Mouse (Mus musculus) midbrain, embryonic 12.5 days (tissue): ENCODE data around the gene Zfp697. TPM values are rescaled to one million over a fixed set of nuclear protein-coding genes. Genes with fewer than 3 reads are reported as not detected.
"Not testable (repeated sequence)": the region's sequence is repeated elsewhere in the genome, so short reads cannot be mapped to it uniquely, and the experiment has no call there.

ENCODE experiments used
- ATAC-seq: fragments of 200-750 bp; cut with Nextera tagmentation; 2 replicates; pipeline ENCODE4 v1.8.0; 2017; ENCODE audit warnings: low read depth, moderate TSS enrichment, moderate library complexity; ENCODE audit not compliant: low FRiP score
- H3K27ac ChIP-seq: fragments of 300-500 bp; sonication (generic); replicated peaks from 2 replicates; pipeline ENCODE4 v1.5.1; 2016; ENCODE audit warnings: mild to moderate bottlenecking
- H3K27me3 ChIP-seq: fragments of 300-500 bp; sonication (generic); 2 replicates; pipeline ENCODE4 v1.6.1; 2016; ENCODE audit warnings: mild to moderate bottlenecking
- H3K36me3 ChIP-seq: fragments of 300-500 bp; sonication (generic); 2 replicates; pipeline ENCODE4 v1.6.1; 2016
- H3K4me1 ChIP-seq: fragments of 300-500 bp; sonication (generic); 2 replicates; pipeline ENCODE4 v1.6.1; 2016
- H3K4me2 ChIP-seq: fragments of 300-500 bp; sonication (generic); replicated peaks from 2 replicates; pipeline ENCODE4 v1.6.1; 2016; ENCODE audit warnings: mild to moderate bottlenecking, moderate library complexity
- H3K4me3 ChIP-seq: fragments of 300-500 bp; sonication (generic); 2 replicates; pipeline ENCODE4 v1.5.1; 2016; ENCODE audit warnings: mild to moderate bottlenecking
- H3K9ac ChIP-seq: fragments of 300-500 bp; sonication (generic); replicated peaks from 2 replicates; pipeline ENCODE4 v1.6.1; 2016; ENCODE audit warnings: mild to moderate bottlenecking, moderate library complexity
- H3K9me3 ChIP-seq: fragments of 300-500 bp; sonication (generic); 2 replicates; pipeline ENCODE4 v1.6.1; 2016; ENCODE audit warnings: mild to moderate bottlenecking
- WGBS: fragments of 180-500 bp; shearing (Covaris S2); methylation state at CpG from one replicate; pipeline ENCODE4 v1.1.7; 2016; 5-methylcytosine and 5-hydroxymethylcytosine counted together
- polyA plus RNA-seq: library from polyadenylated mRNA; unstranded; fragments of >200 nt; fragmentation: Nextera tagmentation; extraction: Ambion mirVana; gene quantifications from 2 replicates; pipeline ENCODE4 v1.2.1, GENCODE M21; 2016

Gene Zfp697
- polyA plus RNA-seq, 1 experiment from 2014 or later = 9.9 TPM

GRCm38 (mm10) chr3:98616786-98617185 is 234.5 kb downstream of the Zfp697 start:
- not testable (repeated sequence) for ATAC-seq

DNA sequence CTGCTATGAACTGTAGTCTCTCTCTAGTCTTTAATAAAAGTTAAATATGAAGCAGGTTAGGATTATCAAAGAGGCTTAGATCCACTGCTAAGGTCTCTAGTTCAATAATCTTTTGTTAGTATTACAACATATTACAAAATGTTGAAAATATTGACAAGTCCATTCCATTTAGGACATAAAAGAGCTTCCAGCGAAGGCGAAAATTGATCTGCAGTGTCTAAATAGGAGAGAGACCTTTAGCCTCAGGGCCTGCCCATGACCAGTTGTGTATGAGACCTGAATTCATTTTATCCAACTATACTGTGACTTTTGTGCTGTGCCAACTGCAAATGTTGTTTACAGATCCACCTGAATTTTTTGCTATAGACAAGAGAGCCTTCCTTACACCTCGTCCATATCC is 247.4 kb downstream of the Zfp697 start:
- H3K4me3 ChIP-seq = no peak overlapping the region
- no peaks in the 10 kb centered on the region for H3K9me3 ChIP-seq
- H3K27ac ChIP-seq = no peak overlapping the region
- no peaks in the 10 kb centered on the region for H3K27me3 ChIP-seq
- no peak for ATAC-seq
- H3K9ac ChIP-seq = no peak overlapping the region
- H3K4me2 ChIP-seq = no peak overlapping the region
- 86% methylated on average over 3 of the region's 3 CpGs for WGBS
- H3K4me1 ChIP-seq = no peaks in the 10 kb centered on the region
- no peaks in the 10 kb centered on the region for H3K36me3 ChIP-seq

More at GRCm38 (mm10) chr3:98616786-98617185, 234.5 kb downstream of the Zfp697 start:
- not testable (repeated sequence) for H3K4me2 ChIP-seq, H3K4me1 ChIP-seq, H3K27me3 ChIP-seq, H3K36me3 ChIP-seq, H3K4me3 ChIP-seq, H3K27ac ChIP-seq, H3K9ac ChIP-seq, H3K9me3 ChIP-seq
- WGBS = 67% methylated on average over 1 of the region's 1 CpGs

DNA sequence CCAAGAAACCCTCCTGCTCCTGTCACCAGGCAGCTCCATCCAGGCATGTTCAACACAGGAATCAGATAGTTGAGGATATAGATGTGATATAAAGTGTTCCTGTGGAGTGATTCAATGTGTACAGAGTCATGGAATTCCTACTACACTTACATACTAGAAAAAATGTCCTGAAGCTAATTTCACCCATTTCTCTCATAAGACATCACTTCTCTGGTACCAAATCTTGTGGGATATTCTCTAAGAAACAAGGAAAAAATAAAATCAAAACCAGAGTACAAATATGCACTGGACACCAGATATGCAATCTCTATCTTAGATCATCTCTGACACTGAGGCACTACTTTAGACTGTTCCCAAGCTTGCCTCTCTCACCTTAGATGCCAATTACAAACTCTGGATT is 247.9 kb downstream of the Zfp697 start, which contains the start of gene Hsd3b5:
Gene Hsd3b5, minus strand, starts transcription at position 101 of the 400 bp plus-strand sequence.
- Histone ChIP-seq H3K27me3 (no peaks in the 10 kb centered on the region), H3K9ac (no peak within 1 kb of the TSS), H3K4me1 (no peaks in the 10 kb centered on the region), H3K36me3 (no peaks in the 10 kb centered on the region), H3K4me3 (no peak within 1 kb of the TSS), H3K4me2 (no peak within 1 kb of the TSS), H3K27ac (no peak within 1 kb of the TSS), H3K9me3 (no peaks in the 10 kb centered on the region)
- ATAC-seq = no peak

- H3K27me3 ChIP-seq = no peaks in the 10 kb centered on the region
- H3K9me3 ChIP-seq = no peaks in the 10 kb centered on the region
- no peak overlapping the region for H3K4me3 ChIP-seq
- no peak overlapping the region for H3K27ac ChIP-seq
- WGBS = 93% methylated on average over 1 of the region's 1 CpGs
- H3K4me2 ChIP-seq = no peak overlapping the region
- H3K4me1 ChIP-seq = no peaks in the 10 kb centered on the region
- H3K9ac ChIP-seq = no peak overlapping the region
- no peak for ATAC-seq
- H3K36me3 ChIP-seq = no peaks in the 10 kb centered on the region
These were observed 252.9 kb downstream of the Zfp697 start for GRCm38 (mm10) chr3:98635145-98635544.

DNA sequence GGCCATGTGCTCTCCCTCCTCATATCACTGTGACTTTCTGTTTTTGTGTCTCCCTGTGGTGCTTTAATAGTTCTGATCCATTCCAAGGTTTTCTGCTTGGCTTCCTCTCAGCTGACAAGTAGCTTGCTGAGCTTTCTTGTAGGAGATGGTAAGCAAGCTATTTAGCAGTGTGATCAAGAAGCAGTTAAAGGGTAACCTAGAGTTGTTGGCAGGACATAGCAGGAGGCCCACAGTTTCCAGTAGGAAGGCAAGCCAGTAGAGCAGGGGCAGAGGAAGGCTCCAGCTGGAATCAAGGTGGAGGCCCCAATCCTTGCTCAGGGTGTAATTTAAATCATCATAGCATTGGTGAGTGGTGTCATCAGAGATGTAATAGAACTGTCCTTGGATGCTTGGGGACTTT is 298.5 kb downstream of the Zfp697 start:
- no peaks in the 10 kb centered on the region for H3K36me3 ChIP-seq

GRCm38 (mm10) chr3:98682401-98682800 is 300.1 kb downstream of the Zfp697 start:
- Histone ChIP-seq H3K9ac (no peak overlapping the region), H3K9me3 (no peaks in the 10 kb centered on the region), H3K36me3 (no peaks in the 10 kb centered on the region), H3K4me2 (no peak overlapping the region), H3K27ac (no peak overlapping the region), H3K4me3 (no peak overlapping the region), H3K4me1 (no peaks in the 10 kb centered on the region), H3K27me3 (no peaks in the 10 kb centered on the region)
- 94% methylated on average over 1 of the region's 1 CpGs for WGBS
- no peak for ATAC-seq

More for the DNA sequence above, 298.5 kb downstream of the Zfp697 start:
- Histone ChIP-seq H3K4me1 (no peaks in the 10 kb centered on the region), H3K4me3 (no peak overlapping the region), H3K9ac (no peak overlapping the region), H3K4me2 (no peak overlapping the region), H3K9me3 (no peaks in the 10 kb centered on the region), H3K27ac (no peak overlapping the region), H3K27me3 (no peaks in the 10 kb centered on the region)
- no peak for ATAC-seq

GRCm38 (mm10) chr3:98720740-98721139 is 338.5 kb downstream of the Zfp697 start:
- H3K9ac ChIP-seq = no peak overlapping the region
- no peaks in the 10 kb centered on the region for H3K27me3 ChIP-seq
- no peak overlapping the region for H3K27ac ChIP-seq
- H3K4me1 ChIP-seq = no peaks in the 10 kb centered on the region
- no peaks in the 10 kb centered on the region for H3K36me3 ChIP-seq
- no peak for ATAC-seq
- H3K9me3 ChIP-seq = no peaks in the 10 kb centered on the region
- no peak overlapping the region for H3K4me2 ChIP-seq
- H3K4me3 ChIP-seq = no peak overlapping the region

DNA sequence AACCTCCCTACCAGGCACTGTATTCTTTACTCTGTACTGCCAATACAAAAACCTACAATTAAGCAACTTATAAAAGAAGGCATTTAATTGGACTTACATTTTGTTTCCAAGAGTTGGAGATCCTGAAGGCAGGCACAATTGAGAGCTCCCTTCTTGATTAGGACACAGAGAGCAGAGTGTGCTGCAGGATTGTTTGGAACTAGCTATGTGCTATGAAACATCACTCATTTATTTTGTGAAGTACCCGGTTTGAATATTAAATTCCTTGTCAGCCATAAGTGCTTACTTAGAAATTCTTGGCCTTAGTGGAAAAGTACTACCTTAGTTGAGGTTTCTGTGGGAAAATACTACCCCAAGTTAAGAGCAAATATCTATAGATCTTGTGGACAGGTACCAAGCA is 342.1 kb downstream of the Zfp697 start, which contains the start of gene Hsd3b2:
Gene Hsd3b2, minus strand, starts transcription at position 168 of the 400 bp plus-strand sequence.
- no peak within 1 kb of the TSS for H3K4me3 ChIP-seq
- no peak for ATAC-seq
- H3K4me1 ChIP-seq = no peaks in the 10 kb centered on the region
- no peak within 1 kb of the TSS for H3K4me2 ChIP-seq
- no peak within 1 kb of the TSS for H3K27ac ChIP-seq
- no peak within 1 kb of the TSS for H3K9ac ChIP-seq
- H3K27me3 ChIP-seq = no peaks in the 10 kb centered on the region
- no peaks in the 10 kb centered on the region for H3K36me3 ChIP-seq
- H3K9me3 ChIP-seq = no peaks in the 10 kb centered on the region
- 82% methylated on average over 1 of the region's 1 CpGs for WGBS

DNA sequence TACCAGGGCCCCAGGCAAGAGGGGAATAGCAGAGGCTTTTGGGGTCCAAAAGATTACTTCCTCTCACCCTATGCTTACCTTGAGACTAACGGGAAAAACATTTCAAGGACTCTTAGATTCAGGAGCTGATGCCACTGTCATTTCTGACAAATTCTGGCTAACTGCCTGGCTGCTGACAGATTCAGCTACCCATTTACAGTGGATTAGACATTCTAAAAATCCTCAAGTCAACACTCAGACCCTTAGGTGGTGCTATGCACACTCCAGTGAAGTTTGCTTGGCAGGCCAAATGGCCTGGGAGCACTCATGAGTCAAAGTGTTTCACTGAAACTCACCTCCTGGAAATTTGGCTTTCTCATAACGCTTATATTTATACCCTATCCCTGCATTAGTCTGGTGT is 344.0 kb downstream of the Zfp697 start:
- no peak overlapping the region for H3K4me3 ChIP-seq
- H3K9me3 ChIP-seq = no peaks in the 10 kb centered on the region
- H3K27me3 ChIP-seq = no peaks in the 10 kb centered on the region
- no peak for ATAC-seq
- H3K27ac ChIP-seq = no peak overlapping the region
- WGBS = 85% methylated on average over 2 of the region's 2 CpGs
- no peaks in the 10 kb centered on the region for H3K4me1 ChIP-seq
- H3K4me2 ChIP-seq = no peak overlapping the region
- no peaks in the 10 kb centered on the region for H3K36me3 ChIP-seq
- H3K9ac ChIP-seq = no peak overlapping the region

GRCm38 (mm10) chr3:98733724-98734123 is 351.5 kb downstream of the Zfp697 start:
- ATAC-seq = no peak
- no peaks in the 10 kb centered on the region for H3K27me3 ChIP-seq
- H3K9me3 ChIP-seq = no peaks in the 10 kb centered on the region
- 82% methylated on average over 2 of the region's 2 CpGs for WGBS
- no peaks in the 10 kb centered on the region for H3K4me1 ChIP-seq
- H3K9ac ChIP-seq = no peak overlapping the region
- H3K27ac ChIP-seq = no peak overlapping the region
- H3K36me3 ChIP-seq = no peaks in the 10 kb centered on the region
- no peak overlapping the region for H3K4me3 ChIP-seq
- H3K4me2 ChIP-seq = no peak overlapping the region

DNA sequence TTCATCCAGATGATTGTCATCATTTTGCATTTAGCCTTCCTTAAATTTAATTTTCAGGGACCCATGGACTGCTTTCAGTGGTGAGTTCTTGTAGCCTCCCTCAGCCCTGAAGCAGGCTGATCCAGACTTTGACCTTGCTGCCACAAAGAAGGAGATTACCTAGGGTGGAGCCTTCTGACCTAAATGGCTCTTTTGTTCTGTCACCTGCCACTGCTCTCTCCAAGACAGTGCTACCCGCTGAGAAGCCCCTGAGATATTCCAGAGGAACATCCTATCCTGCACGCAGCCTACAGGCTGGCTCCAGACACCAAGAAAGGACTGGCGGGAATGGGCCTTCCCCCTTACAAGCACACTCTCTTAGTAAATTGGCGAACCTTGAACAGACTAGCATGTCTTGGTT is 352.1 kb downstream of the Zfp697 start:
- Histone ChIP-seq H3K4me3 (no peak overlapping the region), H3K27me3 (no peaks in the 10 kb centered on the region)

DNA sequence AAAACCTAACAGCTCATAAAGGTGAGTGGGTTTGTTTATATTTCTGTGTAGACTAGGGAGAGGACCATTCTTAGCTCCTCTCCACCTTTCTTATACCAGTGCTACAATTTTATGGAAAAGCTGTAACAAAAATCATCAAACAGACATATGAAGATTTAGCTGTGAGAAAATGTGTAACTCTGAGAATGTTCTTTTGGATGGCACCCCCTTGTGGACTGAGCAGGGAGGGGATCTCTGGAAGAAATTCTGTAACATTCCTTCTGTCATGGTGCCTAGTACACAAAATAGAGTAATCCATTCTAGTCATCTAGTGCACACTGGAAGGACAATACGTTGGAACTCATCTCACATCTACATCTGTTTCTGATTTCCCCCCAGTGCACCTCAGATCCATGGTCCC is 358.8 kb downstream of the Zfp697 start:
- not testable (repeated sequence) for ATAC-seq, H3K9ac ChIP-seq, H3K4me3 ChIP-seq, H3K27me3 ChIP-seq, H3K27ac ChIP-seq, H3K4me2 ChIP-seq, H3K9me3 ChIP-seq, H3K36me3 ChIP-seq, H3K4me1 ChIP-seq
- 73% methylated on average over 1 of the region's 1 CpGs for WGBS

More for the DNA sequence above, 352.1 kb downstream of the Zfp697 start:
- H3K4me2 ChIP-seq = no peak overlapping the region
- ATAC-seq = no peak
- no peaks in the 10 kb centered on the region for H3K9me3 ChIP-seq
- H3K27ac ChIP-seq = no peak overlapping the region
- H3K4me1 ChIP-seq = no peaks in the 10 kb centered on the region
- no peaks in the 10 kb centered on the region for H3K36me3 ChIP-seq
- WGBS = 45% methylated on average over 4 of the region's 4 CpGs
- no peak overlapping the region for H3K9ac ChIP-seq

- H3K4me3 ChIP-seq = no peak overlapping the region
- H3K4me1 ChIP-seq = no peaks in the 10 kb centered on the region
- ATAC-seq = no peak
- H3K27me3 ChIP-seq = no peaks in the 10 kb centered on the region
- H3K4me2 ChIP-seq = no peak overlapping the region
- H3K9ac ChIP-seq = no peak overlapping the region
- H3K27ac ChIP-seq = no peak overlapping the region
- H3K36me3 ChIP-seq = no peaks in the 10 kb centered on the region
- no peaks in the 10 kb centered on the region for H3K9me3 ChIP-seq
- 71% methylated on average over 2 of the region's 2 CpGs for WGBS
These were observed 369.9 kb downstream of the Zfp697 start for GRCm38 (mm10) chr3:98752171-98752570.
